Mouse (Mus musculus) hindbrain, embryonic 13.5 days (tissue): ENCODE results near the gene 2310011J03Rik. TPM values are rescaled to one million over a fixed set of nuclear protein-coding genes. Genes with fewer than 3 reads are reported as not detected.

Source experiments
- ATAC-seq: fragments of 200-750 bp; cut with Nextera tagmentation; 2 replicates; pipeline ENCODE4 v1.8.0; 2017; ENCODE audit warnings: moderate TSS enrichment; ENCODE audit not compliant: low FRiP score
- H3K27ac ChIP-seq: fragments of 300-500 bp; sonication (generic); 2 replicates; pipeline ENCODE4 v1.5.1; 2015; ENCODE audit warnings: inconsistent platforms, mild to moderate bottlenecking, moderate library complexity
- H3K27me3 ChIP-seq: fragments of 300-500 bp; sonication (generic); 2 replicates; pipeline ENCODE4 v1.6.1; 2015; ENCODE audit warnings: mild to moderate bottlenecking, inconsistent platforms
- H3K36me3 ChIP-seq: fragments of 300-500 bp; sonication (generic); 2 replicates; pipeline ENCODE4 v1.6.1; 2015; ENCODE audit warnings: mild to moderate bottlenecking, inconsistent platforms
- H3K4me1 ChIP-seq: fragments of 300-500 bp; sonication (generic); replicated peaks from 2 replicates; pipeline ENCODE4 v1.6.1; 2015; ENCODE audit warnings: inconsistent platforms
- H3K4me2 ChIP-seq: fragments of 300-500 bp; sonication (generic); 2 replicates; pipeline ENCODE4 v1.6.1; 2015; ENCODE audit warnings: inconsistent platforms, mild to moderate bottlenecking, moderate library complexity
- H3K4me3 ChIP-seq: fragments of 300-500 bp; sonication (generic); 2 replicates; pipeline ENCODE4 v1.5.1; 2015; ENCODE audit warnings: mild to moderate bottlenecking, inconsistent platforms
- H3K9ac ChIP-seq: fragments of 300-500 bp; sonication (generic); 2 replicates; pipeline ENCODE4 v1.6.1; 2015; ENCODE audit warnings: mild to moderate bottlenecking, inconsistent platforms
- H3K9me3 ChIP-seq: fragments of 300-500 bp; sonication (generic); 2 replicates; pipeline ENCODE4 v1.6.1; 2016; ENCODE audit warnings: inconsistent platforms
- WGBS: fragments of 180-500 bp; shearing (Covaris S2); methylation state at CpG from one replicate; pipeline ENCODE4 v1.1.7; 2015; 5-methylcytosine and 5-hydroxymethylcytosine counted together
- polyA plus RNA-seq: library from polyadenylated mRNA; unstranded; fragments of >200 nt; fragmentation: Nextera tagmentation; extraction: Ambion mirVana; gene quantifications from 2 replicates; pipeline ENCODE4 v1.2.1, GENCODE M21; 2015

The 2310011J03Rik gene
- polyA plus RNA-seq, 1 experiment from 2014 or later = 28.5 TPM

GRCm38 (mm10) chr10:80341026-80341425 is 20.7 kb upstream of the 2310011J03Rik start:
- H3K27me3 ChIP-seq = peaks cover 77% of the 10 kb centered on the region
- H3K36me3 ChIP-seq = no peaks in the 10 kb centered on the region
- no peak for ATAC-seq
- no peak overlapping the region for H3K4me3 ChIP-seq
- no peak overlapping the region for H3K4me2 ChIP-seq
- no peaks in the 10 kb centered on the region for H3K9me3 ChIP-seq
- H3K9ac ChIP-seq = no peak overlapping the region
- no peak overlapping the region for H3K27ac ChIP-seq
- WGBS = 13% methylated on average over 21 of the region's 21 CpGs
- H3K4me1 ChIP-seq = peaks cover 34% of the 10 kb centered on the region

GRCm38 (mm10) chr10:80339941-80340750 is 19.8 kb upstream of the 2310011J03Rik start:
- Histone ChIP-seq H3K27ac (no peak overlapping the region), H3K36me3 (0 out of 2 replicates have a peak, but pooled peaks cover 3% of the 10 kb centered on the region), H3K4me1 (peaks cover 31% of the 10 kb centered on the region), H3K9me3 (no peaks in the 10 kb centered on the region), H3K4me2 (0 out of 2 replicates have a peak overlapping the region, but pooled peaks have one; percentile 13), H3K4me3 (no peak overlapping the region), H3K9ac (no peak overlapping the region; the same call in 1 of the 2 replicates), H3K27me3 (peaks cover 75% of the 10 kb centered on the region)
- ATAC-seq = no peak
- WGBS = 24% methylated on average over 19 of the region's 19 CpGs

GRCm38 (mm10) chr10:80336263-80336662 is 15.9 kb upstream of the 2310011J03Rik start:
- H3K9me3 ChIP-seq = no peaks in the 10 kb centered on the region
- peak overlapping the region; percentile 13; the same call in 1 of the 2 replicates for H3K9ac ChIP-seq
- H3K4me1 ChIP-seq = peaks cover 2% of the 10 kb centered on the region
- no peak overlapping the region for H3K4me2 ChIP-seq
- H3K27me3 ChIP-seq = peaks cover 60% of the 10 kb centered on the region
- no peak overlapping the region for H3K27ac ChIP-seq
- ATAC-seq = no peak
- H3K36me3 ChIP-seq = 0 out of 2 replicates have a peak, but pooled peaks cover 3% of the 10 kb centered on the region
- 90% methylated on average over 12 of the region's 12 CpGs for WGBS
- no peak overlapping the region for H3K4me3 ChIP-seq

GRCm38 (mm10) chr10:80332525-80332989 is 12.2 kb upstream of the 2310011J03Rik start:
- Histone ChIP-seq H3K9me3 (no peaks in the 10 kb centered on the region), H3K36me3 (0 out of 2 replicates have a peak, but pooled peaks cover 3% of the 10 kb centered on the region), H3K4me1 (peaks cover 17% of the 10 kb centered on the region), H3K27me3 (peaks cover 48% of the 10 kb centered on the region), H3K4me3 (no peak overlapping the region), H3K9ac (no peak overlapping the region), H3K4me2 (no peak overlapping the region), H3K27ac (no peak overlapping the region)
- whole genome bisulfite sequencing = 84% methylated on average over 5 of the region's 5 CpGs
- no peak for ATAC-seq

- ATAC-seq = no peak
- no peak overlapping the region for H3K4me3 ChIP-seq
- no peaks in the 10 kb centered on the region for H3K9me3 ChIP-seq
- H3K27me3 ChIP-seq = peaks cover 50% of the 10 kb centered on the region
- no peak overlapping the region for H3K4me2 ChIP-seq
- H3K9ac ChIP-seq = no peak overlapping the region
- 0 out of 2 replicates have a peak, but pooled peaks cover 3% of the 10 kb centered on the region for H3K36me3 ChIP-seq
- H3K27ac ChIP-seq = no peak overlapping the region
- WGBS = 73% methylated on average over 10 of the region's 10 CpGs
- peaks cover 17% of the 10 kb centered on the region for H3K4me1 ChIP-seq
These were observed 11.5 kb upstream of the 2310011J03Rik start for GRCm38 (mm10) chr10:80331636-80332524.

GRCm38 (mm10) chr10:80330888-80331287 is 10.6 kb upstream of the 2310011J03Rik start:
- no peak overlapping the region for H3K4me2 ChIP-seq
- H3K4me1 ChIP-seq = peaks cover 17% of the 10 kb centered on the region
- ATAC-seq = no peak
- peaks cover 46% of the 10 kb centered on the region for H3K27me3 ChIP-seq
- no peaks in the 10 kb centered on the region for H3K9me3 ChIP-seq
- H3K9ac ChIP-seq = peak overlapping the region; percentile 68; the same call in 1 of the 2 replicates
- peak overlapping the region; percentile 46; the same call in 1 of the 2 replicates for H3K4me3 ChIP-seq
- 0 out of 2 replicates have a peak, but pooled peaks cover 3% of the 10 kb centered on the region for H3K36me3 ChIP-seq
- 60% methylated on average over 2 of the region's 2 CpGs for WGBS
- no peak overlapping the region for H3K27ac ChIP-seq

- no peak overlapping the region for H3K27ac ChIP-seq
These were observed 9.7 kb upstream of the 2310011J03Rik start for GRCm38 (mm10) chr10:80330084-80330483.

GRCm38 (mm10) chr10:80329273-80330081 is 9.1 kb upstream of the 2310011J03Rik start, which contains the start of the genes Pcsk4 and Reep6:
Gene Pcsk4 (minus strand): TSS chr10:80329498.
Gene Reep6 (plus strand): TSS chr10:80329953.
- H3K27ac ChIP-seq = no peak within 1 kb of the TSS
- H3K9me3 ChIP-seq = no peaks in the 10 kb centered on the region
- peak; percentile 89 for ATAC-seq
- H3K27me3 ChIP-seq = peaks cover 48% of the 10 kb centered on the region
- no peaks in the 10 kb centered on the region for H3K36me3 ChIP-seq
- peak within 1 kb of the TSS; percentile 79 for H3K4me2 ChIP-seq
- WGBS = 5% methylated on average over 36 of the region's 36 CpGs
- peak within 1 kb of the TSS; percentile 46 for H3K4me3 ChIP-seq
- H3K4me1 ChIP-seq = peaks cover 17% of the 10 kb centered on the region
- peak within 1 kb of the TSS; percentile 68 for H3K9ac ChIP-seq

More at GRCm38 (mm10) chr10:80330084-80330483, 9.7 kb upstream of the 2310011J03Rik start:
- H3K4me3 ChIP-seq = peak overlapping the region; percentile 46
- H3K4me2 ChIP-seq = peak overlapping the region; percentile 79
- H3K36me3 ChIP-seq = no peaks in the 10 kb centered on the region
- no peak; the same call in 1 of the 2 replicates for ATAC-seq
- H3K9me3 ChIP-seq = no peaks in the 10 kb centered on the region
- peaks cover 17% of the 10 kb centered on the region for H3K4me1 ChIP-seq
- WGBS = 2% methylated on average over 34 of the region's 41 CpGs
- H3K9ac ChIP-seq = peak overlapping the region; percentile 68
- peaks cover 45% of the 10 kb centered on the region for H3K27me3 ChIP-seq

GRCm38 (mm10) chr10:80325045-80325444 is 4.7 kb upstream of the 2310011J03Rik start:
- no peak overlapping the region for H3K4me2 ChIP-seq
- H3K27ac ChIP-seq = no peak overlapping the region
- no peak overlapping the region for H3K4me3 ChIP-seq
- no peaks in the 10 kb centered on the region for H3K36me3 ChIP-seq
- no peak overlapping the region for H3K9ac ChIP-seq
- peaks cover 20% of the 10 kb centered on the region for H3K4me1 ChIP-seq
- peaks cover 39% of the 10 kb centered on the region for H3K27me3 ChIP-seq
- no peak for ATAC-seq
- 84% methylated on average over 21 of the region's 21 CpGs for WGBS
- H3K9me3 ChIP-seq = no peaks in the 10 kb centered on the region

- no peaks in the 10 kb centered on the region for H3K9me3 ChIP-seq
- no peak for ATAC-seq
- WGBS = 82% methylated on average over 17 of the region's 17 CpGs
- H3K27me3 ChIP-seq = peaks cover 39% of the 10 kb centered on the region
- H3K4me1 ChIP-seq = peaks cover 24% of the 10 kb centered on the region
- peak overlapping the region; percentile 45; the same call in 1 of the 2 replicates for H3K4me3 ChIP-seq
- H3K36me3 ChIP-seq = no peaks in the 10 kb centered on the region
- H3K4me2 ChIP-seq = peak overlapping the region; percentile 79
- no peak overlapping the region for H3K27ac ChIP-seq
- H3K9ac ChIP-seq = no peak overlapping the region
These were observed 4.0 kb upstream of the 2310011J03Rik start for GRCm38 (mm10) chr10:80324120-80325037.
